Mouse (Mus musculus): Measurements from ENCODE around the gene 4930522L14Rik.
A peak's percentile ranks its signal among the peaks of the same experiment; 100 is the strongest.
"Not testable (repeated sequence)": the region's sequence is repeated elsewhere in the genome, so short reads cannot be mapped to it uniquely, and the experiment has no call there.

4930522L14Rik gene

DNA sequence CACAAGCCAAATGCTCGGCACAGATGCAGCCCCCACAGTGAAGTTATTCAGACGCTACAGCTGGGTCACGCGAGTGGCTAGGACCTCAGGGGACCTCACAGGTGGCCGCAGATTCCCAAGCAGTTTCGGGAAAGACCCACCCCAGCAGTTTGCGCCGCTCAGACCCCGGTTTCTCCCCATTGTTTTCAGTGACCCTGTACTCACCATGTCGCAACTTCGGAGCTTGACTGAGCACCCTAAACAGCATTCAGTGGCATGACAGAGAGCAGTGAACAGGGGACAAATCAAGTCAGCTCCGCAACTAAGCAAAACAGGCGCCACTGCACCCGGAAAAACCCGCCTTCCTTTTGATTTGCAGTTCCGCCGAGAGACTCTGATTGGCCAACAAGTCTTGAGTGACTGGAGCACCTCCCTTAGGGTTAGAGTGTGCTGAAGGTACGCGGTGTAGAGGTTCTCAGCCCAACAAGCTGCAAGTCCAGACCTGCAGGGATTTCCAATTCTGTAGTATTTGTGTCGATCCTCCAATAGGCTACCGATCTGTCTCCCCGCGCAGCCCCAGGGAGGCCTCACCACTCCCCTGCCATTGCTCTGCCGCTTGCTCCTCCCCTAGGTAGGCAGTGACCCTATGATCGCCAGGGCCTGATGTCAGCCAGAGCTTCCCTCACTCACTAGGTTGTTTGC lies at the start of gene 4930522L14Rik:
Gene 4930522L14Rik (minus strand): TSS at position 496 of the 681 bp plus-strand sequence.
- DNase-seq: peak; percentile 56 to 64

DNA sequence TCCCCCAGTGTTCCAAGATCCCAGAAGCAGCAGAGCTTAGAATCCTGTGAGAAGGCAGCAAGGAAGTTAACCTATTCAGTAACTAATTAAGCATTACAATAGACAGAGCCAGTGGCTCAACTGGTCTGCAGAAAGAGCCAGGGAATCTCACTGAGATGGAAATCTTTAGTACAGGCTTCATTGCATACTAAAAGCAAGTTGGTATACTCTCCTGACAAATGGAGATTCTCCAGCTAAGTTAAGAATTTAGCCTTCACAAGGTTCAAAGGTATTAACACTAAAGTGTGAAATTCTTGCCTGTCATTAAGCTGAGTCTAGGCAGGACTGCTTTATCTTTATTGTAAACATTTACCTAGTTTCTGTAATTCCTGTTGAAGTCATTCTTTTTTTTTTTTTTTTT lies 49.8 kb upstream of the 4930522L14Rik start:
- not testable (repeated sequence) for DNase-seq

DNA sequence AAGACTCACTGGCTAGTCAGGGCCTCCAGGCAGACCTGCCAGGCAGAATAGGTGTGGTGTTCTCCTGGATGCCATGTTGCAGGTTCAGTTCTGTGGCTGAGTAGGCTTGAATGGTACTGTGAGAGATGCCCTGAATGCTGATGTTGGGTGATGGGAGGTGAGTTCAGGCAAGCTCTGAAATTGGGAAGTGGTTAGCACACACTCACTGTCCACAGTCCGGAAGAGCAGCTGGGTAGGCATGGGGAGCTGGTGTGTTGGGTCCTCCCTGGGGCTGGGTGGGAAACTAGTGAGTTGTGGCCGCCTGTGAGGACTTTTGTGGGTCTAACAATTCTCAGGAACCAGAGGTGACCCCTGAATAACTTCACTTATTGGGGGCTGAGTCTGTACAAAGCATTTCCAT lies 48.3 kb upstream of the 4930522L14Rik start:
- not testable (repeated sequence) for DNase-seq

DNA sequence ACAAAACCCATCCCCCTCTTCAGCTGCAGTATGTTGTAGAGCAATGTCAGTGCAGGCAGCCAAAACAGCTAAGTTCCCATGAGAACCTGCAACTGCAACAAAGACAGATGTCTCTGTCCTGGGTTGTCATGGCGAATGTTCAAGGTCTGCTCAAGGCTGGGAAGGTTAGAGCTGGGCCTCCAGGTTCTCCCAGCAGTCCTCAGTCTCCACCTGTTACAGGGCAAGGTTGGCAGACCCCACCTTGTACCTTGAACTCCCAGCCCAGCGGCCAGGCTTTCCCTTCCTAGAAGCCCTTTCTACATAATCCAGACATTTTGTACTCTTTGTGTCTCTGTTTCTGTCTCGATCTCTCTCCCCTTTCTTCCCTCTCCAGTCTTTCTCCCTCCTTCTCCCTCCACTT lies 45.3 kb upstream of the 4930522L14Rik start:
- DNase-seq: not testable (repeated sequence)

DNA sequence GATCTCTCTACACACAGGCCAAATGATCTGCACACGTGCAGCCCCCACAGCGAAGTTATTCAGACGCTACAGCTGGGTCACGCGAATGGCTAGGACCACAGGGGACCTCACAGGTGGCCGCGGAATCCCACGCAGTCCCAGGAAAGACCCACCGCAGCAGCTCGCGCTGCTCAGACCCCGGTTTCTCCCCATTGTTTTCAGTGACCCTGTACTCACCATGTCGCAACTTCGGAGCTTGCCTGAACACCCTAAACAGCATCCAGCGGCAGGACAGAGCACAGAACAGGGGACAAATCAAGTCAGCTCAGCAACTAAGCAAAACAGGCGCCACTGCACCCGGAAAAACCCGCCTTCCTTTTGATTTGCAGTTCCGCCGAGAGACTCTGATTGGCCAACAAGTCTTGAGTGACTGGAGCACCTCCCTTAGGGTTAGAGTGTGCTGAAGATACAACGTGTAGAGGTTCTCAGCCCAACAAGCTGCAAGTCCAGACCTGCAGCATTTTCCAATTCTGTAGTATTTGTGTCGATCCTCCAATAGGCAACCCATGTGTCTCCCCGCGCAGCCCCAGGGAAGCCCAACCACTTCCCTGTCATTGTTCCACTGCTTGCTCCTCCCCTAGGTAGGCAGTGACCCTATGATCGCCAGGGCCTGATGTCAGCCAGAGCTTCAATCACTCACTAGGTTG lies 44.4 kb upstream of the 4930522L14Rik start:
- DNase-seq: peak; percentile 43 to 59

DNA sequence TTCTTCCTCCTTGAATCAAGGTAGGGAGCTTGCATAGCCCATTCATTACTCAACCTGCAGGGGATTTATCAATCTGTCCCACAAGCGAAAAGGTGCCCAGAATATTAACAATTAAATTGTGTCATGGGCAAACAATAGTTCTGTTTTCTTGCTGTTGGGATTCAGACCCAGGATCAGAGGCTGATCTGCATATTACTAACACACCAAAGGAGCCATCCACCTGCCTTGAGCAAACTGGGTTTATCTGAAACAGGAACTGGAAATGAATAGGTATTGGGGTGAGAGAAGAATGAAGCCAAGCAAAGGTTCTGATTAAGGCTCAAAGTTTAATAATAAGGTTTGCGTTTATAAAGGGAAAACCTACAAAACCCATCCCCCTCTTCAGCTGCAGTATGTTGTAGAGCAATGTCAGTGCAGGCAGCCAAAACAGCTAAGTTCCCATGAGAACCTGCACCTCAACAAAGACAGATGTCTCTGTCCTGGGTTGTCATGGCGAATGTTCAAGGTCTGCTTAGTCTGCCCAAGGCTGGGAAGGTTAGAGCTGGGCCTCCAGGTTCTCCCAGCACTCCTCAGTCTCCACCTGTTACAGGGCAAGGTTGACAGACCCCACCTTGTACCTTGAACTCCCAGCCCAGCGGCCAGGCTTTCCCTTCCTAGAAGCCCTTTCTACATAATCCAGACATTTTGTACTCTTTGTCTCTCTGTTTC lies 541 bp upstream of the 4930522L14Rik start:
- DNase-seq: not testable (repeated sequence)

DNA sequence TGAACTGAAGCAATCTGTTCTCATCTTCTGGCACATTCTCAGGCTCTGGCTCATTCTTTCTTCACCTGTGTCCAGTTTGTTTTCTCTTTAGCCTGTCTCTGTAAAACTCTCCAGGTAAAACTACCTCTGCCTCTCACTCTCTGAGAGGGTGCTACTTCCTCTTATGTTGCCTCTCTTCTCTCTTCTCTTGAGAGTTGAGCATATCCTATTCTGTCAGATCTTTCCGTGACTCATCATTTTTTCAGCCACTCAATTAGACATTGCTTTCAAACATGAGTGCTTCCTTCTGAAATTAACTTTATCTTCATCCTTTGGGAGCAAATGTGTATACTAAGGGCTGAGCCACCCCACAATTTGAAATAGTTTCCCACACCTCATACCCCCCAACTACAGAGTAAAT lies 6.6 kb downstream of the 4930522L14Rik start:
- DNase-seq: not testable (repeated sequence)

DNA sequence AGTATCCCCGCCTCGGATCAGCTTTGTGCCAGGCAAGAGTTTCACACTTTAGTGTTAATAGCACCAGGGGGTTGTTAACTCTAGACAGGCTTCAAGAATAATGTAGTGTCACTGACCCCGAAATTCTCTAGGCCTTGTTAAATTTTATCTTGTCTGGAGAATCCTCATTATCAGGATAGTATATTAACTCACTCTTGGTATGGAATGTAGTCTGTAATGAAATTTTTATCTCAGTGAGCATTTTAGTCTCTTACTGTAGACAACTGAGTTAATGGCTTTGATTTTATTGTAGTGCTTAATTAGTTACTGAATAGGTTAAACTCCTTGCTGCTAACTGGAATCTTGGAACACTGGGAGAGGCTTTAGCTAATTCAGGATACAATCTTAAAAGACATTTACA lies 34.3 kb downstream of the 4930522L14Rik start:
- DNase-seq: not testable (repeated sequence)

DNA sequence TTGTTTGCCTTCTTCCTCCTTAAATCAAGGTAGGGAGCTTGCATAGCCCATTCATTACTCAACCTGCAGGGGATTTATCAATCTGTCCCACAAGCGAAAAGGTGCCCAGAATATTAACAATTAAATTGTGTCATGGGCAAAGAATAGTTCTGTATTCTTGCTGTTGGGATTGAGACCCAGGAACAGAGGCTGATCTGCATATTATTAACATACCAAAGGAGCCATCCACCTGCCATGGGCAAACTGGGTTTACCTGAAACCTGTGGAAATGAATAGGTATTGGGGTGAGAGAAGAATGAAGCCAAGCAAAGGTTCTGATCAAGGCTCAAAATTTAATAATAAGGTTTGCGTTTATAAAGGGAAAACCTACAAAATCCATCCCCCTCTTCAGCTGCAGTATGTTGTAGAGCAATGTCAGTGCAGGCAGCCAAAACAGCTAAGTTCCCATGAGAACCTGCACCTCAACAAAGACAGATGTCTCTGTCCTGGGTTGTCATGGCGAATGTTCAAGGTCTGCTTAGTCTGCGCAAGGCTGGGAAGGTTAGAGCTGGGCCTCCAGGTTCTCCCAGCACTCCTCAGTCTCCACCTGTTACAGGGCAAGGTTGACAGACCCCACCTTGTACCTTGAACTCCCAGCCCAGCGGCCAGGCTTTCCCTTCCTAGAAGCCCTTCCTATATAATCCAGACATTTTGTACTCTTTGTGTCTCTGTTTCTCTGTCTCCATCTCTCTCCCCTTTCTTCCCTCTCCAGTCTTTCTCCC lies 60.3 kb downstream of the 4930522L14Rik start:
- not testable (repeated sequence) for DNase-seq

DNA sequence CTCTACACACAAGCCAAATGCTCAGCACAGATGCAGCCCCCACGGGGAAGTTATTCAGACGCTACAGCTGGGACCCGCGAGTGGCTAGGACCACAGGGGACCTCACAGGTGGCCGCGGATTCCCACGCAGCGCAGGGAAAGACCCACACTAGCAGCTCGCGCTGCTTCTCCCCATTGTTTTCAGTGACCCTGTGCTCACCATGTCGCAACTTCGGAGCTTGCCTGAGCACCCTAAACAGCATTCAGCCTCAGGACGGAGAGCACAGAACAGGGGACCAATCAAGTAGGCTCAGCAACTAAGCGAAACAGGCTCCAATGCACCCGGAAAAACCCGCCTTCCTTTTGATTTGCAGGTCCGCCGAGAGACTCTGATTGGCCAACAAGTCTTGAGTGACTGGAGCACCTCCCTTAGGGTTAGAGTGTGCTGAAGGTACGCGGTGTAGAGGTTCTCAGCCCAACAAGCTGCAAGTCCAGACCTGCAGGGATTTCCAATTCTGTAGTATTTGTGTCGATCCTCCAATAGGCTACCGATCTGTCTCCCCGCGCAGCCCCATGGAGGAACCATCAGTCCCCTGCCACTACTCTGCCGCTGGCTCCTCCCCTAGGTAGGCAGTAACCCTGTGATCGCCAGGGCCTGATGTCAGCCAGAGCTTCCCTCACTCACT lies 61.0 kb downstream of the 4930522L14Rik start, which contains the start of gene 5430403G16Rik:
Gene 5430403G16Rik (minus strand): TSS at position 505 of the 665 bp plus-strand sequence.
- peak; percentile 69 to 83 for DNase-seq
